Mouse (Mus musculus) right cerebral cortex, adult 18-20 months (tissue): ENCODE data around the gene Lrsam1.

ENCODE experiments used
- DNase-seq: peaks from one replicate; pipeline ENCODE4 v3.0.0; 2022; ENCODE audit warnings: mixed read lengths

Gene Lrsam1

GRCm38 (mm10) chr2:32892490-32892889, 68.9 kb downstream of the Lrsam1 start:
- DNase-seq: no peak

GRCm38 (mm10) chr2:32891278-32891677, 70.1 kb downstream of the Lrsam1 start:
- DNase-seq: no peak

- DNase-seq: no peak
Measured at GRCm38 (mm10) chr2:32890280-32890679, 71.1 kb downstream of the Lrsam1 start.

GRCm38 (mm10) chr2:32888551-32888950, 72.9 kb downstream of the Lrsam1 start:
- no peak for DNase-seq

GRCm38 (mm10) chr2:32888029-32888428, 73.4 kb downstream of the Lrsam1 start:
- no peak for DNase-seq

GRCm38 (mm10) chr2:32884745-32885144, 76.7 kb downstream of the Lrsam1 start:
- DNase-seq: no peak

GRCm38 (mm10) chr2:32882283-32883043, 79.0 kb downstream of the Lrsam1 start:
- no peak for DNase-seq

- DNase-seq: peak; percentile 60
Measured at GRCm38 (mm10) chr2:32881723-32882122, 79.7 kb downstream of the Lrsam1 start.

GRCm38 (mm10) chr2:32881054-32881453, 80.4 kb downstream of the Lrsam1 start:
- DNase-seq: no peak

GRCm38 (mm10) chr2:32879593-32879992, 81.8 kb downstream of the Lrsam1 start:
- DNase-seq: no peak

- no peak for DNase-seq
Measured at GRCm38 (mm10) chr2:32878396-32878795, 83.0 kb downstream of the Lrsam1 start.

GRCm38 (mm10) chr2:32877761-32878393, 83.5 kb downstream of the Lrsam1 start:
- no peak for DNase-seq

- DNase-seq: no peak
Measured at GRCm38 (mm10) chr2:32877303-32877702, 84.1 kb downstream of the Lrsam1 start.

- DNase-seq: no peak
Measured at GRCm38 (mm10) chr2:32876490-32877302, 84.7 kb downstream of the Lrsam1 start.

- peak; percentile 75 for DNase-seq
Measured at GRCm38 (mm10) chr2:32875675-32876489, 85.5 kb downstream of the Lrsam1 start, which contains the start of gene Fam129b. Gene Fam129b (plus strand): TSS chr2:32876114.
